Mouse (Mus musculus) left cerebral cortex, postnatal 4 days (tissue): Measurements from ENCODE around the gene Gm8890. TPM values are rescaled to one million over a fixed set of nuclear protein-coding genes. Genes with fewer than 3 reads are reported as not detected.
"Not testable (repeated sequence)": the region's sequence is repeated elsewhere in the genome, so short reads cannot be mapped to it uniquely, and the experiment has no call there.

Experiments used
- DNase-seq: peaks from one replicate; pipeline ENCODE4 v3.0.0-alpha.2; 2022
- intact Hi-C: fragments of 180-260 bp; cut with DNase I; formaldehyde crosslinking; loops from one replicate; pipeline ENCODE4 v1.15.1; 2025
- total RNA-seq, 2 experiments: library from RNA; stranded (reverse); gene quantifications; 2 replicates each; pipeline ENCODE4 v1.2.3; 2021

Gm8890 gene
- not detected for total RNA-seq

- intact Hi-C loops, DNase-seq: not testable (repeated sequence)
Measured at GRCm38 (mm10) chr5:11255733-11256132, at the start of gene Gm8890. Gene Gm8890, plus strand, starts transcription at chr5:11256033.

GRCm38 (mm10) chr5:11256221-11256620 is 388 bp downstream of the Gm8890 start:
- intact Hi-C loops, result not testable (repeated sequence)

More at GRCm38 (mm10) chr5:11256221-11256620, 388 bp downstream of the Gm8890 start:
- not testable (repeated sequence) for DNase-seq

Other genes with a start within 250 kb of the Gm8890 start
- not detected for gene Gm8879, start 128.4 kb upstream of the Gm8890 start, total RNA-seq
- not detected for gene Gm5861, start 73.0 kb upstream of the Gm8890 start, total RNA-seq
- not detected for gene Speer1, start 85.5 kb downstream of the Gm8890 start, total RNA-seq
- not detected for gene Gm8897, start 160.4 kb downstream of the Gm8890 start, total RNA-seq
- gene Gm8906, start 246.7 kb downstream of the Gm8890 start, total RNA-seq, result not detected